Comparison of ENCODE assay signal across 9 mouse cellular contexts in the genomic region with DNA sequence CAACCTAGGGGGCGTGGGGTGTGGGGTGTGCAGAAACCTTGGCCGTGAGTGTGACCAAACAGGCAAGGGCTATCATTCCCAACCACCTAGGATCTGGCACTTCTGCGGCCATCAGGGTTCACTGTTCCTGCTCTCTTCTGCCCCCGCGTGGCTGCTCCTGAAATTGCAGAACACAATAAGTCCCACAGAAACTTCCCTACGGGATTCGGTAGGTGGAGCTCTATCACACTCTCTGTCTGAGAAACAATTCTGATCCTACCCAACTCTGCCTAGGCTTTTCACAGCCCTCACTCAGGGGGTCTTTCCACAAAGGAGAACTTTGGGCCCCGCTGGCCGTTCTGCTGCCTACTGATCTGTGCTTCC. TPM values are rescaled to one million over a fixed set of nuclear protein-coding genes. Genes with fewer than 3 reads are reported as not detected.
A peak's percentile ranks its signal among the peaks of the same experiment; 100 is the strongest.
DNase-seq lines count a peak whose midpoint lies in the region; ATAC-seq and TF ChIP-seq lines count a peak whose summit lies in the region.
"Had no signal": no experiment of that assay in that cellular context is flagged by ENCODE, and none has a peak within 500 bp of the region (broad histone marks: within the 10 kb centered on the region; RNA-seq: fewer than 3 reads in every experiment).

No protein-coding gene starts in this region.

- no peak overlapping the region for H3K9ac ChIP-seq in liver, embryonic 14.5 days (replicated peaks)
- H3K9ac ChIP-seq: heart, embryonic 15.5 days had no signal

- H3K4me2 ChIP-seq in liver, embryonic 14.5 days (ENCODE audit: low read depth): no peak overlapping the region
- H3K4me2 ChIP-seq: heart, embryonic 15.5 days had no signal

- H3K27me3 ChIP-seq in liver, embryonic 14.5 days (ENCODE audit: control insufficient read depth, insufficient read depth, low read length): no peaks in the 10 kb centered on the region
- H3K27me3 ChIP-seq: heart, embryonic 15.5 days had no signal

- H3K4me3 ChIP-seq in liver, embryonic 14.5 days (ENCODE audit: insufficient read depth in 1 of 2, low read depth in 2 of 2, low read length in 2 of 2): no peak overlapping the region
- H3K4me3 ChIP-seq: heart, embryonic 15.5 days had no signal

- no peaks in the 10 kb centered on the region for H3K9me3 ChIP-seq in liver, embryonic 14.5 days (ENCODE audit: control insufficient read depth, low read length)
- H3K9me3 ChIP-seq: heart, embryonic 15.5 days had no signal

- no peaks in the 10 kb centered on the region for H3K4me1 ChIP-seq in liver, embryonic 14.5 days (replicated peaks; ENCODE audit: control insufficient read depth in 2 of 2, insufficient read depth in 2 of 2, low read length in 1 of 2)

- peak; percentile 93 for ATAC-seq in granulocyte monocyte progenitor cell, adult 5-6 weeks (replicated peaks; ENCODE audit: poor library complexity, severe bottlenecking)
- ATAC-seq in liver, embryonic 14.5 days (ENCODE audit: insufficient read depth): peak; percentile 58; the same call in 1 of the 2 replicates

- TF ChIP-seq EP300 in liver, embryonic 14.5 days (IDR thresholded peaks at IDR 0.05; ENCODE audit: low read depth): no peak

- no peak overlapping the region for H3K27ac ChIP-seq in liver, embryonic 14.5 days
- H3K27ac ChIP-seq: heart, embryonic 15.5 days had no signal

- H3K36me3 ChIP-seq in liver, embryonic 14.5 days (replicated peaks; ENCODE audit: control insufficient read depth, insufficient read depth, low read depth): no peaks in the 10 kb centered on the region
- H3K36me3 ChIP-seq: heart, embryonic 15.5 days had no signal

- DNase-seq in CD8-positive naive resting alpha-beta T cell, adult 2 months (ENCODE audit: low read depth in 2 of 2, low spot score in 2 of 2): peak; percentile 67 to 71
- DNase-seq in adrenal gland, postnatal 10 days: peak; percentile 87
- peak; percentile 84 for DNase-seq in embryo, embryonic 9.5 days (ENCODE audit: extremely low spot score)
- peak; percentile 83 for DNase-seq in kidney, postnatal 14 days
- peak; percentile 54 to 74 (median 61) for DNase-seq in liver, embryonic 14.5 days (ENCODE audit: low read depth in 3 of 3, low spot score in 3 of 3)
- peak; percentile 69 for DNase-seq in retina, adult 2 months (ENCODE audit: low read depth, low spot score)
- peak; percentile 73 to 84 for DNase-seq in thymus, postnatal 36 days

- peak; percentile 99 for TF ChIP-seq CTCF in liver, embryonic 14.5 days (IDR thresholded peaks at IDR 0.05; ENCODE audit: low read depth)

- WGBS in liver, embryonic 14.5 days (ENCODE audit: insufficient replicate concordance): 3% methylated on average over 9 of the region's 9 CpGs

RNA-seq across cellular contexts. Expression of gene Susd2, which starts 8.1 kb away (rescaled TPM):
- 1 to 10 TPM; 7.3 to 9.0 TPM for total RNA-seq in adrenal gland, postnatal 10 days (2021)
- 0.26 TPM in 1 of 2 replicates, not detected in the other for total RNA-seq in granulocyte monocyte progenitor cell, adult 5-6 weeks (2014; fragmentation: Nextera tagmentation)
- not detected in 2 replicates for total RNA-seq in granulocyte monocyte progenitor cell, adult 5-6 weeks (2017)
- 0.84 and 1.2 TPM in 2 replicates for polyA plus RNA-seq in liver, embryonic 14.5 days (2012; rRNA removed)
- polyA plus RNA-seq in liver, embryonic 14.5 days (2014; fragmentation: Nextera tagmentation; extraction: Ambion mirVana): 1.0 and 1.6 TPM in 2 replicates

RNA-seq across cellular contexts. Expression of gene Ggt5, which starts 46.5 kb away (rescaled TPM):
- total RNA-seq in adrenal gland, postnatal 10 days (2021): 1 to 10 TPM; 7.3 to 8.3 TPM
- total RNA-seq in granulocyte monocyte progenitor cell, adult 5-6 weeks (2014; fragmentation: Nextera tagmentation): 2.3 and 6.4 TPM in 2 replicates
- total RNA-seq in granulocyte monocyte progenitor cell, adult 5-6 weeks (2017): 2.4 and 3.6 TPM in 2 replicates
- polyA plus RNA-seq in liver, embryonic 14.5 days (2012; rRNA removed): 0.65 and 1.4 TPM in 2 replicates
- polyA plus RNA-seq in liver, embryonic 14.5 days (2014; fragmentation: Nextera tagmentation; extraction: Ambion mirVana): 0.27 and 0.57 TPM in 2 replicates

Comparison
In these comparisons a context has a peak if more than half of its experiments do, and no peak if none do; other contexts are left out.
1. RNA of gene Susd2, which starts 8.1 kb away (total RNA-seq): 7.3 to 9.0 TPM in adrenal gland, postnatal 10 days; 0.26 TPM in granulocyte monocyte progenitor cell, adult 5-6 weeks; every median in the first group is over 4 times any median in the second.
2. Peak in every context shown above with its lines, with median percentiles within 50 percentile points of each other: DNase-seq.